Comparison of ENCODE assay signal across 9 mouse cellular contexts in the genomic region with DNA sequence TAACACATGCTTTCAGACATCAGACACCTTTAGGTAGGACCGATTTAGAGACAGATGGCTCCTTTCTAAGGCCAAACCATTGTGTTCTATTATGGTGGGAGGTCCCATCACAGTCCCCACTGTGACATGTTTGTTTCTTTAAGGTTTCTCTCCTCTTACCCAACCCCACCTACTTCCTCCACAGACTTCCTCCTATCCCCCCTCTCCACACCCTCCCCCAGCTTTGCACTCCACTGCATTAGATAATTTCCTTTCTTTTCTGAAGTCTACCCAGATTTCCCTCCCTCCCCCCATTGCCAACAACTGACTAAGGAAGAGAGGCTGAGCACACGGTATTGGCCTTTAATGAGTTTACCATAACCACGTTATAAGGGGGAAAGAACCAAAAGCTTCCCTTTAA.
DNase-seq lines count a peak whose midpoint lies in the region; ATAC-seq and TF ChIP-seq lines count a peak whose summit lies in the region.
"Had no signal": no experiment of that assay in that cellular context is flagged by ENCODE, and none has a peak within 500 bp of the region (broad histone marks: within the 10 kb centered on the region; RNA-seq: fewer than 3 reads in every experiment).

No protein-coding gene starts in this region.

- H3K27ac ChIP-seq in left cerebral cortex, adult 2 months, result peak overlapping the region; percentile 63
- peak overlapping the region; percentile 44; the same call in 1 of the 2 replicates for H3K27ac ChIP-seq in embryonic facial prominence, embryonic 10.5 days (replicated peaks)
- no peak overlapping the region for H3K27ac ChIP-seq in hindbrain, embryonic 16.5 days (ENCODE audit: low read depth, low read length)
- no peak overlapping the region; the same call in 1 of the 2 replicates for H3K27ac ChIP-seq in lung, embryonic 16.5 days (ENCODE audit: low read length)

- WGBS in embryonic facial prominence, embryonic 10.5 days, result 21% methylated on average over 3 of the region's 3 CpGs
- 16% methylated on average over 3 of the region's 3 CpGs for WGBS in hindbrain, embryonic 16.5 days
- WGBS in lung, embryonic 16.5 days, result 23% methylated on average over 3 of the region's 3 CpGs

- TF ChIP-seq CTCF in left cerebral cortex, adult 2 months (IDR thresholded peaks at IDR 0.05), result no peak

- peak overlapping the region; percentile 35; the same call in 1 of the 2 replicates for H3K4me2 ChIP-seq in hindbrain, embryonic 16.5 days (ENCODE audit: low read length)
- peak overlapping the region; percentile 35; the same call in 1 of the 2 replicates for H3K4me2 ChIP-seq in lung, embryonic 16.5 days (ENCODE audit: low read depth, low read length)

- H3K27me3 ChIP-seq in embryonic facial prominence, embryonic 10.5 days (replicated peaks; ENCODE audit: low read depth, poor library complexity, severe bottlenecking), result no peaks in the 10 kb centered on the region
- no peaks in the 10 kb centered on the region for H3K27me3 ChIP-seq in hindbrain, embryonic 16.5 days (replicated peaks; ENCODE audit: control insufficient read depth, insufficient read depth, low read length)
- H3K27me3 ChIP-seq in lung, embryonic 16.5 days (ENCODE audit: control insufficient read depth, insufficient read depth, low read depth, low read length), result no peaks in the 10 kb centered on the region
- H3K27me3 ChIP-seq: Patski had no signal

- H3K9ac ChIP-seq in hindbrain, embryonic 16.5 days (ENCODE audit: low read depth, low read length), result no peak overlapping the region
- H3K9ac ChIP-seq in lung, embryonic 16.5 days (ENCODE audit: low read length), result no peak overlapping the region

- DNase-seq in left cerebral cortex, adult 2 months (ENCODE audit: extremely low spot score in 1 of 2, low spot score in 2 of 2), result no peak
- no peak for DNase-seq in left cerebral cortex, postnatal 36 days (ENCODE audit: low spot score in 2 of 2)
- peak; percentile 36 for DNase-seq in embryonic facial prominence, embryonic 10.5 days (ENCODE audit: low spot score)
- DNase-seq in cerebellum, adult 8-10 months, result no peak
- DNase-seq in frontal cortex, postnatal 25 days (ENCODE audit: low spot score in 2 of 2), result no peak
- DNase-seq in left cerebral cortex, postnatal 4 days, result no peak

- ATAC-seq in hindbrain, embryonic 16.5 days, result no peak
- ATAC-seq in lung, embryonic 16.5 days (ENCODE audit: low read depth), result peak; percentile 84
- ATAC-seq: Patski had no signal

- no peaks in the 10 kb centered on the region for H3K9me3 ChIP-seq in embryonic facial prominence, embryonic 10.5 days
- H3K9me3 ChIP-seq in hindbrain, embryonic 16.5 days (ENCODE audit: control insufficient read depth, low read length), result no peaks in the 10 kb centered on the region
- no peaks in the 10 kb centered on the region for H3K9me3 ChIP-seq in lung, embryonic 16.5 days (ENCODE audit: control insufficient read depth, low read length)

- no peak overlapping the region for H3K4me3 ChIP-seq in left cerebral cortex, adult 2 months
- H3K4me3 ChIP-seq in embryonic facial prominence, embryonic 10.5 days, result no peak overlapping the region
- no peak overlapping the region for H3K4me3 ChIP-seq in hindbrain, embryonic 16.5 days (ENCODE audit: low read length)
- H3K4me3 ChIP-seq in lung, embryonic 16.5 days (ENCODE audit: low read length), result peak overlapping the region; percentile 28; the same call in 1 of the 2 replicates

- no peaks in the 10 kb centered on the region for H3K36me3 ChIP-seq in embryonic facial prominence, embryonic 10.5 days (replicated peaks)
- H3K36me3 ChIP-seq in hindbrain, embryonic 16.5 days (ENCODE audit: control insufficient read depth, insufficient read depth, low read length), result no peaks in the 10 kb centered on the region
- H3K36me3 ChIP-seq in lung, embryonic 16.5 days (ENCODE audit: control insufficient read depth, insufficient read depth, low read length), result no peaks in the 10 kb centered on the region

- intact Hi-C loops in left cerebral cortex, adult 2 months (cut with DNase I), result no loop called here
- intact Hi-C loops in left cerebral cortex, postnatal 36 days (cut with DNase I), result no loop called here
- intact Hi-C loops in left cerebral cortex, postnatal 4 days (cut with DNase I), result no loop called here

- H3K4me1 ChIP-seq in embryonic facial prominence, embryonic 10.5 days, result peaks cover 26% of the 10 kb centered on the region
- H3K4me1 ChIP-seq in hindbrain, embryonic 16.5 days (ENCODE audit: control insufficient read depth, insufficient read depth, low read depth, low read length), result peaks cover 8% of the 10 kb centered on the region
- no peaks in the 10 kb centered on the region for H3K4me1 ChIP-seq in lung, embryonic 16.5 days (replicated peaks; ENCODE audit: control insufficient read depth, insufficient read depth, low read length)

Comparison
In these comparisons a context has a peak if more than half of its experiments do, and no peak if none do; other contexts are left out.
1. H3K27ac ChIP-seq: peak in left cerebral cortex, adult 2 months (single experiment) and embryonic facial prominence, embryonic 10.5 days (single experiment); none in hindbrain, embryonic 16.5 days (single experiment) and lung, embryonic 16.5 days (single experiment).